Mouse (Mus musculus) hematopoietic stem cell, adult 5-6 weeks (primary cell): ENCODE data around the gene Tet1. TPM values are rescaled to one million over a fixed set of nuclear protein-coding genes. Genes with fewer than 3 reads are reported as not detected.
A peak's percentile ranks its signal among the peaks of the same experiment; 100 is the strongest.

Source experiments
- ATAC-seq, 2 experiments: fragments of 125-278 bp in 1 of 2; replicated peaks in 1 of 2; 2 replicates each; pipeline ENCODE4 v1.8.0; 2016 to 2017; ENCODE audit warnings: inconsistent platforms in 2 of 2, mild to moderate bottlenecking in 2 of 2, moderate number of reproducible peaks in 2 of 2, low read depth in 1 of 2, moderate TSS enrichment in 1 of 2; ENCODE audit not compliant: low FRiP score in 2 of 2, poor library complexity in 2 of 2, severe bottlenecking in 2 of 2, insufficient read depth in 1 of 2, low TSS enrichment in 1 of 2
- total RNA-seq: library from RNA; stranded (forward); fragments of 172-1452, 232-1000 nt; gene quantifications from 2 replicates; pipeline ENCODE4 v1.2.3, GENCODE M21; 2017

The Tet1 gene
- total RNA-seq, 1 experiment from 2014 or later = 35.6 TPM

GRCm38 (mm10) chr10:62863563-62863962 is 45.2 kb downstream of the Tet1 start:
- ATAC-seq = peak; percentile 62 to 69

- ATAC-seq = no peak
These were observed 46.4 kb downstream of the Tet1 start for GRCm38 (mm10) chr10:62862435-62862834.

GRCm38 (mm10) chr10:62858967-62859366 is 49.8 kb downstream of the Tet1 start:
- no peak for ATAC-seq

- ATAC-seq = no peak
These were observed 52.0 kb downstream of the Tet1 start for GRCm38 (mm10) chr10:62856690-62857290.

- ATAC-seq = 0 out of 4 replicates have a peak, but pooled peaks of 1 of the 2 experiments have one; percentile 25
These were observed 53.8 kb downstream of the Tet1 start for GRCm38 (mm10) chr10:62854992-62855391.

GRCm38 (mm10) chr10:62854581-62854980 is 54.2 kb downstream of the Tet1 start:
- no peak for ATAC-seq

GRCm38 (mm10) chr10:62851578-62851977 is 57.2 kb downstream of the Tet1 start:
- ATAC-seq = no peak

GRCm38 (mm10) chr10:62851025-62851424 is 57.8 kb downstream of the Tet1 start:
- ATAC-seq = no peak

GRCm38 (mm10) chr10:62848783-62849182 is 60.0 kb downstream of the Tet1 start:
- ATAC-seq = no peak

GRCm38 (mm10) chr10:62847069-62847626 is 61.6 kb downstream of the Tet1 start:
- ATAC-seq = peak; percentile 32 to 53; a peak in 2 of 4 replicates

GRCm38 (mm10) chr10:62843787-62844491 is 64.9 kb downstream of the Tet1 start:
- ATAC-seq = no peak

GRCm38 (mm10) chr10:62841901-62842447 is 66.8 kb downstream of the Tet1 start:
- no peak for ATAC-seq

GRCm38 (mm10) chr10:62840687-62841086 is 68.1 kb downstream of the Tet1 start:
- no peak for ATAC-seq

GRCm38 (mm10) chr10:62837987-62838386 is 70.8 kb downstream of the Tet1 start:
- no peak for ATAC-seq

- no peak for ATAC-seq
These were observed 76.0 kb downstream of the Tet1 start for GRCm38 (mm10) chr10:62832783-62833182.

- ATAC-seq = no peak
These were observed 77.2 kb downstream of the Tet1 start for GRCm38 (mm10) chr10:62831546-62831945.

- no peak for ATAC-seq
These were observed 84.3 kb downstream of the Tet1 start for GRCm38 (mm10) chr10:62824474-62824873.

- no peak for ATAC-seq
These were observed 85.4 kb downstream of the Tet1 start for GRCm38 (mm10) chr10:62823431-62823830.
